Mouse (Mus musculus) hematopoietic stem cell, adult 5-6 weeks (primary cell): ENCODE measurements at regions not wholly inside any gene's neighbourhood (a gene's known extent, or its start where the extent isn't known, plus 50 kb on each side); places are given as distances from the start of the nearest gene placed in this dataset.

Source experiments
- ATAC-seq, 2 experiments: fragments of 125-278 bp in 1 of 2; replicated peaks in 1 of 2; 2 replicates each; pipeline ENCODE4 v1.8.0; 2016 to 2017; ENCODE audit warnings: inconsistent platforms in 2 of 2, mild to moderate bottlenecking in 2 of 2, moderate number of reproducible peaks in 2 of 2, low read depth in 1 of 2, moderate TSS enrichment in 1 of 2; ENCODE audit not compliant: low FRiP score in 2 of 2, poor library complexity in 2 of 2, severe bottlenecking in 2 of 2, insufficient read depth in 1 of 2, low TSS enrichment in 1 of 2

DNA sequence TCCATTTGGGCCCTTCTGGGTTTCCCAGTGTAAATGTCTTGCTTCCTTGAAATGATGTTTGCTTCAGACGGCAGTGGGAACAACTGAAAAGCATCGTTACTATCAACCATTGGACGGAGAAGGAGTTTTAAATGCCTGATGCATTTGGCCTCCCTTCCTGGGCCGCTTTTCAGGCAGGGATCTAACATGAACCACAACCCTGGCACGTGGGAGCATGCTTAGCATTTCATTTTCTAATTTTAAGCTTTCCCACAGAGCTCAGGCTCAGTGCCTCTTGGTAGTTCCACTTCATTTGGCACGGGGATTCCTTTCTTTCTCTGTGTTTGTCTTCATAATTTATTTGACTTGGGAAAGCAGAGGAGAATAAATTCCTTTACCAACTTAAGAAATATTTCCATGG, 406.6 kb upstream of the Nbea start:
- ATAC-seq, result no peak

DNA sequence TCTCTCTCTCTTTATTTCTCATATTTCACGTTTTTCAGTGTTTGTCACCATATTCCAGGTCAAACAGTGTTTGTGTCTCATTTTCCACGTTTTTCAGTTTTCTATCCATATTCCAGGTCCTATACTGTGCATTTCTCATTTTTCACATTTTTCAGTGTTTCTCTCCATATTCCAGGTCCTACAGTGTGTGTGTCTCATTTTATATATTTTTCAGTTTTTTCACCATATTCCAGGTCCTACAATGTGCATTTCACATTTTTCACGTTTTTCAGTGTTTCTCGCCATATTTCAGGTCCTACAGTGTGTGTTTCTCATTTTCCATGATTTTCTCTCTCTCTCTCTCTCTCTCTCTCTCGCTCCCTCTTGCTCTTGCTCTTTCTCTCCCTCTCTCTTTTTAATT, 391.9 kb upstream of the Nbea start:
- ATAC-seq, result peak; percentile 97 to 98

DNA sequence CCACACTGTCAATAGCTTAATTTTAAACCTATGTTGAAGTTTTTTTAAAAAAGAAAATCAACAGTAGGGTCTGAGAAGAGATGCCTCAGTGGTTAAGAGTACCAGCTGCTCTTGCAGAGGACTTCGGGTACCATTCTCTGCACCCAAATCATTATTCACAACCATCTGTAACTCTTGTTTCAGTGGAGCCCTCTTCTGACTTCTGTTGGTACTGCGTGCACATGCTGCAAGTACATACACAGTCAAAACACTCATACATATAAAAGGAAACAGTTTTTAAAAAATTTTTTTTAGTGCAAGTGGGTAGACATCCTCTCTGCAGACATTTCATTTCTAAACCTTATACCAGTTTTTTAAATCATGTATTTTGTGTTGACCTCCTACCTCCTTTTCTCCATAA, 352.7 kb upstream of the Nbea start:
- no peak for ATAC-seq

DNA sequence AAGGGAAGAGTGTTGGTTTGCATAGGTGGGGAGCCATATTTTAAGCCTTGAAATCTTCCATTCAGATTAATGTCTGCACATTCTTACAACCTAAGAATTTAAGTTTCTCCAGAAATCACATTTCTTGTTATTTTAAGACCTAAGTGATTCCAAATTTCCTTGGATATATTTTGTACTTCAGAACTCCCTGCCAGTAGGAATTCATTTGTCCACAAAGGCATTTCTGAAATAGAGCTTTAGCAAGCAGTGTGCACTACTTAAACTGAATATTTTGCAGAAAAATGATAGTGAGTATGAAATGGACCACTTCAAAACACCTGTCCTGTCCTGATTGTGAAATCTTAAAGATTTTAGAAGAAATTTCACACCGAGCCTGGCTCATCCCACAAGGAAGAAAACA, 320.9 kb upstream of the Nbea start:
- no peak for ATAC-seq

DNA sequence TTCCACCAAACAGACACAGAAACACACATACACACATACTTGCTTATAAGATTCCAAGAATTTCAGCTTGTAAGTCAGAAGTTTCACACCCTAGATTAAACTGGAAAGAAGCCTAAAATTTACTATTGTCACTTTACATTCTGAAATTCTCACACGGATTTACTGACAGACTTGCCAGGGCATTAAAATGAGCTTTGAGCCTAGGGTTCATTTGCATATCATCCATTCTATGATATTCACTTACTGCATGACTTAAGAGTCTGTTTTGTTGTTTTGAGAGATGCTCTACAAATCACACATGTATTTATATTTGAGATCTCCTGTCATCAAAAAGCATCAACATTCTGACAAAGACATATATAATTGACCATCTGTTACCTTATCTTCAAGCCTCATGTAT, 315.8 kb upstream of the Nbea start:
- ATAC-seq, result no peak

GRCm38 (mm10) chr3:56493937-56494336, 310.4 kb upstream of the Nbea start:
- ATAC-seq, result no peak

DNA sequence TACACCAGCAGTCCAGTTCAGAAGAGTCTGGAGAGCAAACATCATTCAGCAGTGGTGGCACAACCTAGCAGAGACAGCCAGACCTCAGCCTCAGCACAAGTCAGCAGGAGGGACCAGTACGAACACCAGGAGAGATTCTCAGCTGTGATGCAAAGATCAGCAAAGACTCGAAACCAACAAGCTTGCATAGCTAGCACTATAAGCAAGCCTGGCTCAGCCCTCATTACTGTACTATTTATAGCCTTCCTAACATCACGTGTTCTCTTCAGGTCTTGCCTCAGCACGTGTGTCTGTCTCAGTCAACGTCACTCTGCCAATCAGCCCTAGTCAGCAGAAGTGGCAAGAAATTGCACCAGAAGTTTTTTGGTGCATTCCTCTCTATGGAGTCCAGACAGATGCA, 305.7 kb upstream of the Nbea start:
- ATAC-seq, result no peak

- no peak for ATAC-seq
Measured at GRCm38 (mm10) chr3:56485550-56486400, 302.3 kb upstream of the Nbea start.

GRCm38 (mm10) chr3:56484096-56484495, 300.6 kb upstream of the Nbea start:
- no peak for ATAC-seq

GRCm38 (mm10) chr3:56483370-56483769, 299.9 kb upstream of the Nbea start:
- ATAC-seq, result no peak

DNA sequence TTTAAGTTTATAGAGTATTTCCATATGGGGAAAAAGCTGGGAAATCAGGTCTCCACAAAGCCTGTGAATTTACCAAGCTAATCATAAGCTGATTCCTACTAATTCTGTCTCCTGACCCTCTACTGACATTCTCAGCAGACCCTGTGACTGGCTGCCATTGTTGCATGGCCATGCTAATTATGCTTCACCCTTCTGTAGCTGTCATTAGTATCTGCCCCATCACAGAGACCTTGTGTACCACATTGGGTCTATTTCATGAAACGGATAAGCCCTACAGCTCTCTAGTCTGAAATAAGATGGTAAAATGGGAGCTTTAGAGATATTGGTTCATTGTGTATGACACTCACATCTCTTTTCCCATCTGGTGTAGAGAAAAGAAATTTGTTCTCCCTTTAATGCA, 296.0 kb upstream of the Nbea start:
- no peak for ATAC-seq

- no peak for ATAC-seq
Measured at GRCm38 (mm10) chr3:56478544-56479140, 295.1 kb upstream of the Nbea start.

- ATAC-seq, result no peak
Measured at GRCm38 (mm10) chr3:56475529-56476527, 292.3 kb upstream of the Nbea start.

DNA sequence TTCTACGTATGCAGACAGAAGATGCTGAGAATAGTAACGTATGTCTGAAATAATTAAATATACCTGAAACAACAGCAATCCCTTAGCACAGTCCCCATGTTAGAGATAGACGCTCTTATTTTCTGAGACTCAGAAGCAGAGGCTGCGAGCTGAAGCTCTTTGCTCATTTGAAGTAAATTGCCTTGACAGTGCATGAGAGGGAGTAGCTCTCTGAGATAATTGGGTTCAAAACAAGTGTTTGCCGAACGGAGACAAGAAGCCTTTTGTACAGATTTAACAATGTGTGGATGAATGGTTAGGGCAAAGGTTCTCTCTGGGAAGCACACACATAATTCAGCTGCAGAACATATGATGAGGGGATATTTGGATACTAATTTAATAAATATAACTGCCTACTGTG, 289.1 kb upstream of the Nbea start:
- ATAC-seq, result no peak

- no peak for ATAC-seq
Measured at GRCm38 (mm10) chr3:56471823-56472222, 288.3 kb upstream of the Nbea start.

DNA sequence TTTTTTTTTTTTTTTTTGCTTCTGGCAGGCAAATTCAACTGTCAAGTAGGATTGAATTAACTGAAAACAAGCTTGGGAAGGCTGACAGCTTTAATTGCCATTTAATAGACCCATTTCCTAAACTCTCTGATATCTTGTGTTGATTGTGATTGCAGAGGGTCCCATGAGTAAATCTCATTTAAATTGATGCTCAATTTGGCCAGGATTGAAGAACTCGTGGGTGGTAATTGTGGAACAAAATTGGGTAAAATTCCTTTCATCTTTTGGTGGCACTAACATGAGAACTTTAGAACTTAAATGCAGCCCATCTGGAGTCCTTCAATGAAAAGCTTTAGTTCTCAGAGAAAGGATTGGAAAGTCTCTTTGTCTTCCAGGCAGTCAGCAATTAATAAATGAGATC, 287.7 kb upstream of the Nbea start:
- ATAC-seq, result no peak

DNA sequence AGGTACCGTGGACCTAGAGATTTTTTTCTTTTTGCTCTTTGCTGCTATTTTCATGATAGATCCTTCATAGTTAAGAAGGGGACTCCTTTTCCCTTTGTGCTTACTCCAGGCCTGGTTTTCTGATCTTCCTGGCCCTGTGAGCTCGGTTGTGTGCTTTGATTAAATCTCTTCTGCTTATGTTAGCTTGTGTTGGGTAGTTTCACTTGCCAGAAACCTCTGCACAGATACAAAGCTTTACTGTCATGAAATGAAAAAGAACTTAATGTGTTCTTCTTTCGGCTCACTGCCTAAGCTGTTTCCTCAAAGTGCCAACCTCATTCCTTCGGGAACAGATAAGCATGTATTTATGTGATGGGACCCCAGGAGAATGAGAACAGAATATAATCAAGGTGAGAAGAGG, 274.1 kb upstream of the Nbea start:
- ATAC-seq, result no peak

DNA sequence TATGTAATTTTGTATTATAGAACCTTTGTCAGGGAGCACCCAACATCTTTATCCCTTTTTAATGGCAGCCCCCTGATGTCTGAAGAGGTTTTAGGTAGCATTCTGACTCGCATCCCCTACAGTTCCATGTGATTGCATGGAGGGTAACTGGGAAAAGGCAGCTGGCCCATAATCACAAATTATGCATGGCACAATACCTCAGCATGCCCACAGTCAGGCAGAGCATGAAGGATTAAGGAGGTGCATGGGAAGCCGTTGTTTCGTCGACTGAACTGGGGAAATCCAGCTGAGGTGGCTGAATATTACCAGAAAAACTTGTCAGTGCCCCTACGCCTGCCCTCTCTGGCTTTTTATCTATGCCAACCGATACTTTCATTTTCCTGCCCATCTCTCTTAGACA, 272.8 kb upstream of the Nbea start:
- ATAC-seq, result no peak
